8 mouse cellular contexts compared by ENCODE assay signal in genomic region chr5:109751391-109752071, GRCm38 (mm10). TPM values are rescaled to one million over a fixed set of nuclear protein-coding genes. Genes with fewer than 3 reads are reported as not detected.
DNase-seq lines count a peak whose midpoint lies in the region; ATAC-seq and TF ChIP-seq lines count a peak whose summit lies in the region.
"Not testable (repeated sequence)": the region's sequence is repeated elsewhere in the genome, so short reads cannot be mapped to it uniquely, and the experiment has no call there.

4930522L14Rik (minus strand) TSS chr5:109751886.

- TF ChIP-seq POLR2A in bone marrow, adult 2 months (IDR thresholded peaks at IDR 0.05; ENCODE audit: borderline replicate concordance, control insufficient read depth, low read depth, low read length), result not testable (repeated sequence)
- TF ChIP-seq POLR2A in embryonic fibroblast, embryonic 13.5 days (IDR thresholded peaks at IDR 0.05; ENCODE audit: low read depth, low read length), result peak; percentile 50

- under 1% methylated on average over 25 of the region's 25 CpGs for WGBS in bone marrow, adult 2 months
- WGBS in heart, embryonic 10.5 days, result under 1% methylated on average over 23 of the region's 25 CpGs
- WGBS in kidney, embryonic 15.5 days, result under 1% methylated on average over 25 of the region's 25 CpGs
- under 1% methylated on average over 25 of the region's 25 CpGs for WGBS in limb, embryonic 15.5 days
- WGBS in midbrain, postnatal 0 days, result under 1% methylated on average over 23 of the region's 25 CpGs

- H3K9me3 ChIP-seq in heart, embryonic 10.5 days; kidney, embryonic 15.5 days (replicated peaks); limb, embryonic 15.5 days; midbrain, postnatal 0 days (ENCODE audit: low read length): not testable (repeated sequence)

- peak within 1 kb of the TSS; percentile 20 for H3K27ac ChIP-seq in bone marrow, adult 2 months (ENCODE audit: control insufficient read depth, insufficient read depth, low read depth, low read length, poor library complexity)
- not testable (repeated sequence) for H3K27ac ChIP-seq in embryonic fibroblast, embryonic 13.5 days (ENCODE audit: insufficient read depth, low read length); limb, embryonic 15.5 days; midbrain, postnatal 0 days (ENCODE audit: low read depth, low read length)
- peak within 1 kb of the TSS; percentile 81 for H3K27ac ChIP-seq in heart, embryonic 10.5 days
- peak within 1 kb of the TSS; percentile 62; the same call in 1 of the 2 replicates for H3K27ac ChIP-seq in kidney, embryonic 15.5 days

- H3K9ac ChIP-seq in kidney, embryonic 15.5 days, result peak within 1 kb of the TSS; percentile 62
- 0 out of 2 replicates have a peak within 1 kb of the TSS, but pooled peaks have one; percentile 47 for H3K9ac ChIP-seq in limb, embryonic 15.5 days
- H3K9ac ChIP-seq in midbrain, postnatal 0 days (replicated peaks; ENCODE audit: low read length, poor library complexity, severe bottlenecking), result 0 out of 2 replicates have a peak within 1 kb of the TSS, but pooled peaks have one; percentile 24

- not testable (repeated sequence) for TF ChIP-seq CTCF in bone marrow, adult 2 months (IDR thresholded peaks at IDR 0.05; ENCODE audit: control insufficient read depth, insufficient read depth, low read length); embryonic fibroblast, embryonic 13.5 days (IDR thresholded peaks at IDR 0.05; ENCODE audit: borderline replicate concordance, insufficient read depth, low read length); midbrain, postnatal 0 days (IDR thresholded peaks at IDR 0.05)

- H3K4me3 ChIP-seq in bone marrow, adult 2 months (replicated peaks; ENCODE audit: control insufficient read depth, low read depth, low read length), result peak within 1 kb of the TSS; percentile 92
- H3K4me3 ChIP-seq in embryonic fibroblast, embryonic 13.5 days (ENCODE audit: insufficient read depth, low read length), result peak within 1 kb of the TSS; percentile 82
- H3K4me3 ChIP-seq in heart, embryonic 10.5 days, result peak within 1 kb of the TSS; percentile 67
- peak within 1 kb of the TSS; percentile 68 for H3K4me3 ChIP-seq in kidney, embryonic 15.5 days (replicated peaks)
- peak within 1 kb of the TSS; percentile 56 for H3K4me3 ChIP-seq in limb, embryonic 15.5 days
- H3K4me3 ChIP-seq in midbrain, postnatal 0 days (ENCODE audit: low read depth, low read length), result peak within 1 kb of the TSS; percentile 42

- H3K27me3 ChIP-seq in heart, embryonic 10.5 days (ENCODE audit: insufficient read depth, poor library complexity, severe bottlenecking); kidney, embryonic 15.5 days; limb, embryonic 15.5 days; midbrain, postnatal 0 days (ENCODE audit: insufficient read depth, low read length): not testable (repeated sequence)

- ATAC-seq in kidney, embryonic 15.5 days (replicated peaks; ENCODE audit: low FRiP score), result peak; percentile 99
- peak; percentile 82 for ATAC-seq in limb, embryonic 15.5 days (ENCODE audit: insufficient number of reproducible peaks, low FRiP score, low TSS enrichment, low read depth)
- ATAC-seq in midbrain, postnatal 0 days (ENCODE audit: low FRiP score), result peak; percentile 93

- H3K4me2 ChIP-seq in kidney, embryonic 15.5 days, result peak within 1 kb of the TSS; percentile 59
- H3K4me2 ChIP-seq in limb, embryonic 15.5 days, result peak within 1 kb of the TSS; percentile 51
- peak within 1 kb of the TSS; percentile 63 for H3K4me2 ChIP-seq in midbrain, postnatal 0 days (ENCODE audit: low read depth, low read length, poor library complexity, severe bottlenecking)

- DNase-seq in A20 (ENCODE audit: low read depth, low spot score), result peak; percentile 89
- DNase-seq in heart, embryonic 10.5 days (ENCODE audit: low spot score), result peak; percentile 82
- DNase-seq in midbrain, postnatal 0 days (ENCODE audit: low spot score), result peak; percentile 5
- peak; percentile 66 to 74 for DNase-seq in spleen, postnatal 36 days (ENCODE audit: low spot score in 2 of 2)

- not testable (repeated sequence) for H3K36me3 ChIP-seq in heart, embryonic 10.5 days; kidney, embryonic 15.5 days; limb, embryonic 15.5 days; midbrain, postnatal 0 days (ENCODE audit: insufficient read depth, low read length)

- H3K4me1 ChIP-seq in bone marrow, adult 2 months (ENCODE audit: control insufficient read depth, insufficient read depth, low read length); embryonic fibroblast, embryonic 13.5 days (ENCODE audit: control insufficient read depth, insufficient read depth, low read length); heart, embryonic 10.5 days; kidney, embryonic 15.5 days; limb, embryonic 15.5 days; midbrain, postnatal 0 days (ENCODE audit: insufficient read depth, low read length): not testable (repeated sequence)

RNA-seq across cellular contexts. Expression of gene 4930522L14Rik, which starts in this region (rescaled TPM):
- 0.97 and 6.3 TPM in 2 replicates for polyA plus RNA-seq in bone marrow, adult 2 months (2011; ENCODE audit: insufficient read depth, insufficient read length, low replicate concordance, missing spikeins)
- polyA plus RNA-seq in embryonic fibroblast, embryonic 13.5 days (2011; ENCODE audit: insufficient read length, low read depth, missing spikeins), result 9.3 and 14.9 TPM in 2 replicates
- polyA plus RNA-seq in heart, embryonic 10.5 days (2016; fragmentation: Nextera tagmentation; extraction: Ambion mirVana), result 5.0 and 7.9 TPM in 2 replicates
- polyA plus RNA-seq in kidney, embryonic 15.5 days (2015; fragmentation: Nextera tagmentation; extraction: Ambion mirVana), result 10.3 and 12.3 TPM in 2 replicates
- polyA plus RNA-seq in limb, embryonic 15.5 days (2015; fragmentation: Nextera tagmentation; extraction: Ambion mirVana), result 9.7 and 11.3 TPM in 2 replicates
- total RNA-seq in midbrain, postnatal 0 days (2014; rRNA removed), result 1.5 and 2.5 TPM in 2 replicates
- 3.3 and 3.7 TPM in 2 replicates for polyA plus RNA-seq in midbrain, postnatal 0 days (2015; fragmentation: Nextera tagmentation; extraction: Ambion mirVana)

Comparison
In these comparisons a context has a peak if more than half of its experiments do, and no peak if none do; other contexts are left out.
1. DNase-seq: peak in every context shown above with its lines; median percentile 89 in A20; 82 in heart, embryonic 10.5 days; 70 in spleen, postnatal 36 days; 5 in midbrain, postnatal 0 days.
2. H3K4me3 ChIP-seq: peak in every context shown above with its lines; median percentile 92 in bone marrow, adult 2 months; 82 in embryonic fibroblast, embryonic 13.5 days; 68 in kidney, embryonic 15.5 days; 67 in heart, embryonic 10.5 days; 56 in limb, embryonic 15.5 days; 42 in midbrain, postnatal 0 days.